Mouse (Mus musculus) heart, postnatal 14 days (tissue): ENCODE measurements around the gene Slpi. TPM values are rescaled to one million over a fixed set of nuclear protein-coding genes. Genes with fewer than 3 reads are reported as not detected.

Experiments
- DNase-seq, 2 experiments: peaks; one replicate each; pipeline ENCODE4 v3.0.0; 2021 to 2022
- intact Hi-C: fragments of 180-260 bp; cut with DNase I; formaldehyde crosslinking; loops from one replicate; pipeline ENCODE4 v1.15.1; 2025
- total RNA-seq, 2 experiments: library from RNA; stranded (reverse); gene quantifications; 2 replicates each; pipeline ENCODE4 v1.2.3; 2021

The Slpi gene
- total RNA-seq, 2 experiments from 2014 or later = 1.4 to 3.6 TPM

- DNase-seq = no peak
- intact Hi-C loops = no loop called here
These were observed 33.9 kb upstream of the Slpi start for GRCm38 (mm10) chr2:164422675-164423393.

GRCm38 (mm10) chr2:164421979-164422378 is 33.1 kb upstream of the Slpi start:
- no peak for DNase-seq
- intact Hi-C loops = no loop called here

- intact Hi-C loops = no loop called here
- DNase-seq = no peak
These were observed 32.4 kb upstream of the Slpi start for GRCm38 (mm10) chr2:164421306-164421705.

GRCm38 (mm10) chr2:164419489-164419888 is 30.6 kb upstream of the Slpi start:
- intact Hi-C loops = no loop called here
- DNase-seq = no peak

GRCm38 (mm10) chr2:164418308-164418875 is 29.5 kb upstream of the Slpi start:
- DNase-seq = no peak
- intact Hi-C loops = no loop called here

GRCm38 (mm10) chr2:164417198-164417597 is 28.3 kb upstream of the Slpi start:
- intact Hi-C loops = loop anchor here (1.0 to 2.0 kb wide), 2 partner anchors 40 to 103 kb away; partner anchors contain the start of gene Sys1
- peak; percentile 50 to 64 for DNase-seq

- DNase-seq = no peak
- intact Hi-C loops = no loop called here
These were observed 25.7 kb upstream of the Slpi start for GRCm38 (mm10) chr2:164414581-164414980.

GRCm38 (mm10) chr2:164414167-164414566 is 25.3 kb upstream of the Slpi start:
- DNase-seq = no peak
- intact Hi-C loops = no loop called here

GRCm38 (mm10) chr2:164407708-164408107 is 18.8 kb upstream of the Slpi start:
- intact Hi-C loops = loop anchor here (2.0 to 10.0 kb wide), 2 partner anchors 273 to 305 kb away; no protein-coding TSS in a partner anchor
- DNase-seq = peak; percentile 80 to 84

GRCm38 (mm10) chr2:164405519-164405918 is 16.6 kb upstream of the Slpi start:
- no peak for DNase-seq
- intact Hi-C loops = loop anchor here (10.0 kb wide), 1 partner anchor 271 kb away; no protein-coding TSS in a partner anchor

- no peak for DNase-seq
- intact Hi-C loops = loop anchor here (10.0 kb wide), 1 partner anchor 270 kb away; no protein-coding TSS in a partner anchor
These were observed 16.2 kb upstream of the Slpi start, which contains the start of gene Matn4 for GRCm38 (mm10) chr2:164405060-164405459. TSS of gene Matn4 (minus strand) at chr2:164405160.

- intact Hi-C loops = loop anchor here (10.0 kb wide), 1 partner anchor 270 kb away; no protein-coding TSS in a partner anchor
- DNase-seq = peak; percentile 71
These were observed 15.4 kb upstream of the Slpi start for GRCm38 (mm10) chr2:164404082-164404990.

GRCm38 (mm10) chr2:164403396-164404081 is 14.6 kb upstream of the Slpi start:
- DNase-seq = no peak

GRCm38 (mm10) chr2:164402906-164403305 is 14.0 kb upstream of the Slpi start, which contains the start of gene Rbpjl:
TSS of gene Rbpjl (plus strand) at chr2:164403141.
- intact Hi-C loops = loop anchor here (10.0 kb wide), 1 partner anchor 268 kb away; no protein-coding TSS in a partner anchor
- DNase-seq = peak; percentile 76 to 84

More at GRCm38 (mm10) chr2:164403396-164404081, 14.6 kb upstream of the Slpi start:
- intact Hi-C loops = loop anchor here (10.0 kb wide), 1 partner anchor 269 kb away; no protein-coding TSS in a partner anchor

GRCm38 (mm10) chr2:164396911-164397310 is 8.0 kb upstream of the Slpi start:
- no peak for DNase-seq
- intact Hi-C loops = no loop called here

- intact Hi-C loops = no loop called here
- no peak for DNase-seq
These were observed 7.2 kb upstream of the Slpi start for GRCm38 (mm10) chr2:164396076-164396475.

- DNase-seq = no peak
- intact Hi-C loops = no loop called here
These were observed 4.2 kb upstream of the Slpi start for GRCm38 (mm10) chr2:164393126-164393525.

- DNase-seq = peak; percentile 84 to 91
- intact Hi-C loops = loop anchor here (5.0 kb wide), 1 partner anchor 287 kb away; no protein-coding TSS in a partner anchor
These were observed 604 bp upstream of the Slpi start for GRCm38 (mm10) chr2:164389499-164389898.

- intact Hi-C loops = loop anchor here (5.0 kb wide), 1 partner anchor 285 kb away; no protein-coding TSS in a partner anchor
- peak in 1 of 2 experiments; percentile 40 for DNase-seq
These were observed 1.9 kb downstream of the Slpi start for GRCm38 (mm10) chr2:164386953-164387352.
